ENCODE assay signal across 20 mouse cellular contexts in the genomic region with DNA sequence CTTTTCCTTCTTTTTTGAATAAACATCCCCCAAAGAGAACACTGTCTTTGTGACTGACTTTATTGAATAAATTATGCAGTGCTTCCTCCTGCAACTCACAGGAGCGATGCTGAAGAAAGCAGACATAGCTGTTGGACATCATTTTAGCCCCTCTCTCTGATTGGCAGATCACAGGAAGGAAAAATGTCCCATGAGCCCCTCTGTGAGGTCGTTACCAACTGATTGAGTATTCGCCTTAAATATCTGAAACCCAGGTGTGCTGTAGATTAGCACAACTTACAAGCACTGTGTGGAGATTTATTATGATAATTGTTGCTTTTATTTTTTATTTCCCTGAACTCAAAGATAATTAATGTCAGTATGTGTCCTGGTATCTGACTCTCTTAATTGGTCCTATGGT.
"Had no signal": no experiment of that assay in that cellular context is flagged by ENCODE, and none has a peak within 500 bp of the region (broad histone marks: within the 10 kb centered on the region; RNA-seq: fewer than 3 reads in every experiment).

No protein-coding gene starts in this region.

- H3K4me1 ChIP-seq: kidney, embryonic 15.5 days; limb, embryonic 12.5 days; limb, embryonic 15.5 days; midbrain, embryonic 15.5 days had no signal

- H3K9ac ChIP-seq: kidney, embryonic 15.5 days; limb, embryonic 12.5 days; limb, embryonic 15.5 days; liver, embryonic 14.5 days; liver, postnatal 0 days; lung, embryonic 14.5 days; midbrain, embryonic 15.5 days had no signal

- H3K4me2 ChIP-seq: kidney, embryonic 15.5 days; limb, embryonic 12.5 days; limb, embryonic 15.5 days; liver, embryonic 11.5 days; lung, embryonic 14.5 days; midbrain, embryonic 15.5 days had no signal

- H3K9me3 ChIP-seq: kidney, embryonic 15.5 days; limb, embryonic 12.5 days; limb, embryonic 15.5 days; midbrain, embryonic 15.5 days had no signal

- H3K27ac ChIP-seq: kidney, embryonic 15.5 days; left cerebral cortex, adult 2 months; limb, embryonic 12.5 days; limb, embryonic 15.5 days; liver, embryonic 14.5 days; macrophage; midbrain, embryonic 15.5 days had no signal

- H3K4me3 ChIP-seq: kidney, embryonic 15.5 days; left cerebral cortex, adult 2 months; limb, embryonic 12.5 days; limb, embryonic 15.5 days; midbrain, embryonic 15.5 days; myocyte had no signal

- DNase-seq: kidney, adult 11 months; kidney, adult 8-10 months; kidney, postnatal 10 days; kidney, postnatal 36 days; layer of hippocampus, postnatal 36 days; left cerebral cortex, postnatal 4 days; liver, postnatal 0 days; lung, embryonic 14.5 days; thymus, adult 18-20 months; thymus, postnatal 36 days had no signal

- H3K27me3 ChIP-seq: kidney, embryonic 15.5 days; limb, embryonic 15.5 days; midbrain, embryonic 15.5 days had no signal

- ATAC-seq: liver, postnatal 0 days; lung, postnatal 0 days; midbrain, embryonic 15.5 days had no signal

- H3K36me3 ChIP-seq: kidney, embryonic 15.5 days; limb, embryonic 12.5 days; limb, embryonic 15.5 days; midbrain, embryonic 15.5 days had no signal
